Mouse (Mus musculus): ENCODE measurements at regions not wholly inside any gene's neighbourhood (a gene's known extent, or its start where the extent isn't known, plus 50 kb on each side); places are given as distances from the start of the nearest gene placed in this dataset.

DNA sequence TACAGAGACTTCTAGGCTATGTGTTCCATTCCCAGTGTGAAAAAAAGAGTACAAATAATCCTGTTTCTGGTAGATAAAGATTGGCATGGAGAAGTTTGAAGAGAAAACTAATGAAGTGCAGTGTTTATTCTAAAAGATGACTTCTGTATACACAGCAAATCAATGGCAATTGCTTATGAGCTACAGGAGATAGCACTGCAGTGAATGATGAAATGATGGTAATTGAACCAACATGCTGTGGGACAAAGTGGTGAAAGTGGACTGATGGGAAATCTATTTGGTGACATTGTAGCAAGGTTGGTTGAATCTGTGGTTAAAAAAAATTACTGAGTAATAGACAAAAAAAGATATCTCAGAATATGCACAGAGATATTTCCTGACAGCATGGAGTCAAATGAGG is 1000.4 kb downstream of the Stpg2 start:
- DNase-seq (ENCODE audit: low spot score in 2 of 2), result no peak

DNA sequence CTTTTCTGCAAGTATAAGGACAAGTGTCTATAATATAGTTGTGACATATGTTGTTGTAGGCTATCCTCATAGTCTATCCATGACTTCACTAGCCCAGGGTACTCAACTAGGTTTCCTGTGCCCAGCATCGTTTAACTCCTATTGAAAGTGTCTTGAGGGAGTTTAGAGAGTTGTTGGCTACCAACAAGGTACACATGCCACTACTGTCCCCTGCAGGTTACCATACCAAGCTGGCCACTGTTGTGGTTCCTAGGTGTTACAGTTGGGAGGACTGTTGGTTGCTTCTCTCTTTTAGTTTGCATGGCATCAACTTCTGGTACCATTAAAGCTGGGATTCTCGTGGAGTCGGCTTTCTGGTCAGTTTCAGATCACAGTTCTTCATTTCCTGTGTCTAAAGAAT is 990.7 kb downstream of the Pdha2 start:
- DNase-seq (ENCODE audit: low spot score in 2 of 2), result no peak

DNA sequence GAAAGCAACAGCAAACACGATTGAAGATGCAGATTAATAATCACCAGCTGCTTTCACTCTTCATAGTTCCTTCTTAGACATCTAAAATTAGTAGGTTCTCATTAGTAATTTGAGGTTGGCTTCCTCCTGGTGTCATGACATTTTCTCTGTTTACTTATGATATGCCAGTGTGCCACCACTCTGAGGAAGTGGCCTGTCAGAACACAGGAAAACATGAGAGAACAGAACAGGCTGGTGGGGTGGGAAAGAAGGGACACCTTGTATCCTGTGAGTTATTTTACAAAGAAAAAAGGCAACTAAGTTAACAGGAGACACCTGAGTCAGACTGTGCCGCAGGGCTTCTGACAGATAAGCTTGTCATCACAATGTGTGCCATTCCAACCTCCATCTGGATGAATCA is 981.4 kb downstream of the Pdha2 start:
- no peak for DNase-seq (ENCODE audit: low spot score in 2 of 2)

DNA sequence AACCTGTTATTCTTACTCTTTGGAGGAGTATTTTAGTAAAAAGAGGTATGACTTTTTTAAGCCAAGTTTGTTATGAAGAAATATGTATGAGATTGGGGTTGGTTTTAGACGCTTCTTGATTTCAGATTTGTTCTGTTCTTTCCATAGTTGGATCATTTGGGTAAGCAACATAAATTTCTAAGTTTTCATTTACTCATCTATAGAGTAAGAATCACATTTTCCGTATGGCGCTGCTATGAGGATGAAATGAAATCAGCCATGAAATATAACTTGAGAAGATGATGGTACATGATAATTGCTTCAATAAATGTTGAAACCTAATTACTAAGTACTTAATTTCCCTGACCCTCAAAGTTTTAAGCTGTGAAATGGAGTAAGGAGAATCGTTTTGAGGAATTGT is 979.0 kb downstream of the Pdha2 start:
- no peak for DNase-seq (ENCODE audit: low spot score in 2 of 2)

DNA sequence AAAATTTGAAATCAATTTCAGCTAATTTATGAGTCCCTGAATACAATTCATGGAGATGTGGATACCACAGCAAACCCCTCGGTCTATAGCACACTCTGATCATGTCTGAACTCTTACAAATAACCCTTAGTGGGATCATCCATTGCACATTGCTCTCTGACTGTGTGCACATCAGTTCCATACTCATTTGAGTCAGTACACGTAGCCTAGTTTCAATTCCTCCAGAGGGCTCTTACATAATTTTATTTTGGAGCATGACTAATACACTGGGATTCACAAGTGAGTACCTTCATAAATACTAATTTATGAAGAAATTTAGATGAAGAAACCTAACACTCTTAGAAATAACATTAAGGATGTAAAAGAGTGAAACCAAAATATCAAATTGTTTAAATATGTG is 978.3 kb downstream of the Pdha2 start:
- DNase-seq (ENCODE audit: low spot score in 2 of 2), result no peak

DNA sequence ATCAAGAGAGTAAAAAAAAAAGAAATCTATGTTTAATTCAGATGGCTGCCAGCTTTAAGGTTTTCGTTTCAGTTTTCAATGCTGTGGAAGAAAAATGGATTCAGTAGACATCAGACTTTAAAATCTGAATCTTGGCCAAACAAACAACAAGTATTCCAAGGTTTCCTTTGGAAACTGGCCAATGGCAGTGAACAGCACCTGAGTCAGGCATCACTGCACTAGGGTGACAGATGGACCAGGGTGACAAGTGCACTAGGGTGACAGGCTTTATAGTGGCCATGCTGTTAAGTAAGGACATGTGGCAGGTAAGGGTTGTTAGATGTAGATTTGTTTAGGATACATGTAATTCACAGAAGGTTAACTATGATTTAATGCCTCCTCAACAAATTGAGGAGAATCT is 972.9 kb downstream of the Pdha2 start:
- no peak for DNase-seq (ENCODE audit: low spot score in 2 of 2)
